Mouse (Mus musculus): Measurements from ENCODE around the gene Kcnj5. TPM values are rescaled to one million over a fixed set of nuclear protein-coding genes. Genes with fewer than 3 reads are reported as not detected.

The Kcnj5 gene
- polyA plus RNA-seq, 1 experiment from 2014 or later = 0.60 TPM

DNA sequence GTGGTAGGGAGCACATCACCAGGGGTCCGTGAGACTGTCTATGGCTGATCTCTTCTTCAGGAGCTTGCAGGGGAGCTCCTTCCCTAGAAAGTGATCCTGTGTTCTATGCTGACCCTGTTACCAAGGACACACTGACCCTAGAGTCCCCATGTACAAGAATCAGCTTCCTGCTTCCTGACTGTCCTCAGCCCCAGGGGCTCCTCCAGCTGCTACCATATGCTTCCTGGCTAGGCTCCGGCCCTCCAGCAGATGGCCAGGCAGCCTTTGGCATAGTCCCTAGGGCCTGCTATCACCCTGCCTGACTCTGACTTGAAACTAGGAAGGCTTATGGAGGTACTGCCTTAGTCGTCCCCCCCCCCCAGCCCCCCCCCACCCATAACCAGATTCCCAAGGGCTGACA lies 24.0 kb downstream of the Kcnj5 start:
- Histone ChIP-seq H3K4me1 (no peaks in the 10 kb centered on the region), H3K4me3 (replicated peaks) (no peak overlapping the region), H3K27me3 (no peaks in the 10 kb centered on the region), H3K27ac (replicated peaks) (no peak overlapping the region), H3K9me3 (replicated peaks) (no peaks in the 10 kb centered on the region), H3K9ac (no peak overlapping the region), H3K4me2 (replicated peaks) (no peak overlapping the region), H3K36me3 (no peaks in the 10 kb centered on the region)
- WGBS = 28% methylated on average over 3 of the region's 3 CpGs
- ATAC-seq (ENCODE audit: insufficient number of reproducible peaks, low FRiP score, low TSS enrichment, low read depth) = no peak

DNA sequence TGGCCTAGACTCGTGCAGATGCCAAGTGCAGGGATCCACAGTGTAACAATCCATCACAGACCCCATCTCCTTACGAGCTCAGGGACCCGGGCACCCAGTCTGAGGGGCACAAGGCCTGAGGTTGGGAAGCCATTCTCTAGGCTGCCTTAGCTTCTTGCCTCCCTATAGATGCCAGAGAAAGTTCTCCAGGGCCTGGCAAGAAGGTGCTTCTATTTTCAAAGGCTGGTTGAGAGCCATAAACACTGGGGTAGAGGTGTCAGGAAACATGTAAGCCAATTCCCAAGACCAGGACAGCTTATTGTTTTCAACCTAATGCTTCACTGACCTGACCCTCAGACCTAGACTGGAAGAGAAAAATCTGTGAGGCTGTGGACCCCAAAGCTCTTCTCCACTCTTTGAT lies 28.2 kb downstream of the Kcnj5 start:
- ATAC-seq (ENCODE audit: insufficient number of reproducible peaks, low FRiP score, low TSS enrichment, low read depth) = no peak
- Histone ChIP-seq H3K27me3 (no peaks in the 10 kb centered on the region), H3K27ac (replicated peaks) (no peak overlapping the region), H3K4me2 (replicated peaks) (no peak overlapping the region), H3K4me3 (replicated peaks) (no peak overlapping the region), H3K36me3 (no peaks in the 10 kb centered on the region), H3K9ac (no peak overlapping the region), H3K4me1 (0 out of 2 replicates have a peak, but pooled peaks cover 8% of the 10 kb centered on the region), H3K9me3 (replicated peaks) (no peaks in the 10 kb centered on the region)
- 86% methylated on average over 3 of the region's 3 CpGs for WGBS

DNA sequence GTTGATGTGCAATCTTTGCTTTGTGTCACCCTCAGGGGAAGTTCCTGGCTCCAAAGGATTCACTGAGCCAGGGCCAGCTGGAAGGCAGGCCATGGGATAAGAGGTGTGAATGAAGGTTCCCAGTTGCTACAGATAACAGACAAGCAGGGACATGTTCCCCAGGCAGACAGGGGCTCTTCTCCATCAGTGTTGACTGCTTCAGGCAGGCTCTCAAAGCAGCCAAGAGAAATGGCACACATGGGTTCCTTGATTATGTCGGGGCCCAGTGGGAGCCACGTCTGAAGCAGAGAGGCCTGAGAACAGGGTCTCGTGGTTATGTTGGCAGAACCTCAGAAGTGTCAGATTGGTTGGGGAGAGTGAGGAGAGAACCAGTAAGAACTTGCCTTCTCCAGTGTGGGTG lies 30.1 kb downstream of the Kcnj5 start:
- Histone ChIP-seq H3K9ac (no peak overlapping the region), H3K36me3 (no peaks in the 10 kb centered on the region), H3K27me3 (no peaks in the 10 kb centered on the region), H3K4me1 (0 out of 2 replicates have a peak, but pooled peaks cover 8% of the 10 kb centered on the region), H3K4me2 (replicated peaks) (no peak overlapping the region), H3K9me3 (replicated peaks) (no peaks in the 10 kb centered on the region), H3K27ac (replicated peaks) (no peak overlapping the region), H3K4me3 (replicated peaks) (no peak overlapping the region)
- 38% methylated on average over 3 of the region's 3 CpGs for WGBS
- ATAC-seq (ENCODE audit: insufficient number of reproducible peaks, low FRiP score, low TSS enrichment, low read depth) = 0 out of 2 replicates have a peak, but pooled peaks have one; percentile 26

DNA sequence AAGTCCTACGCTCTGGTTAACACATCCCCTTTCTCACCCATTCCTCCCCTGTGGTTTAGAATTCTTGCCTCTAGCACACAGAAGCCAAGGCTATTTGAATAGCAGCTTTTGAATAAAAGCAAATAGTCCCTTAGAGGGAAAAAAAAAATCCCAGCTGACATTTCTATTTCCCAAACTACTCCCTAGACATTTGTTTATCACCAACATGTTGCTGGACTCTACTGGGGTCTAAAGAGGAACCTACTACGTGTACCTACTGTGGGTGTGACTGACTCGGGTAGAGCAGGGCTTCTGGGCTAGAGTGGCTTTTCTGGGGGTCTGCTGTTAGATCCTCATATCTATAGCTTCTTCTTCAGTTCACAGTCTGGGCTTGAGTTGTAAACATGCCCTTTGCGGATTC lies 31.9 kb downstream of the Kcnj5 start:
- no peak overlapping the region for H3K27ac ChIP-seq (replicated peaks)
- H3K4me2 ChIP-seq (replicated peaks) = no peak overlapping the region
- 0 out of 2 replicates have a peak, but pooled peaks cover 8% of the 10 kb centered on the region for H3K4me1 ChIP-seq
- H3K9me3 ChIP-seq (replicated peaks) = no peaks in the 10 kb centered on the region
- no peaks in the 10 kb centered on the region for H3K27me3 ChIP-seq
- 67% methylated on average over 4 of the region's 4 CpGs for WGBS
- H3K9ac ChIP-seq = no peak overlapping the region
- no peak overlapping the region for H3K4me3 ChIP-seq (replicated peaks)
- no peaks in the 10 kb centered on the region for H3K36me3 ChIP-seq
- ATAC-seq (ENCODE audit: insufficient number of reproducible peaks, low FRiP score, low TSS enrichment, low read depth) = no peak

DNA sequence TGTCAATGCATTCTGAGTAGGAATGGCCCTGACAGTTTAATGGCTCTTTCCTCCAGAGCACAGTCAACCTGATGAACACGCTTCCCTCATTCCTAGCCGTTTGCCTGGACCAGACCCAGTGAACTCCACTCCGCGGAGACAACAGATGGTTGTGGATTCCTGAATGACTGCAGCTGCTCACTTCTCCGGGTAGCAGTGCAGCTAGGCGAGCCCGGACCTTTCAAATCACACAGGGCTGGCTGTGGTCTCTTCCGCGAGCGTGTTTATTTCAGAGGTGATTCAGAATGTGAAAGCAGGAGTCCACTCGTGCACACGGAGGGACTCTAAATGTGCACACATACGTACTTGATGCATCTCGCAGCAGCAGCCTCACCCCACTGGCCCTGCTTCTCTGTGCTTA lies 32.4 kb downstream of the Kcnj5 start:
- Histone ChIP-seq H3K27ac (replicated peaks) (no peak overlapping the region), H3K4me2 (replicated peaks) (no peak overlapping the region), H3K27me3 (no peaks in the 10 kb centered on the region), H3K4me3 (replicated peaks) (no peak overlapping the region), H3K4me1 (0 out of 2 replicates have a peak, but pooled peaks cover 8% of the 10 kb centered on the region), H3K9me3 (replicated peaks) (no peaks in the 10 kb centered on the region), H3K9ac (no peak overlapping the region), H3K36me3 (no peaks in the 10 kb centered on the region)
- 51% methylated on average over 14 of the region's 14 CpGs for WGBS
- ATAC-seq (ENCODE audit: insufficient number of reproducible peaks, low FRiP score, low TSS enrichment, low read depth) = no peak

DNA sequence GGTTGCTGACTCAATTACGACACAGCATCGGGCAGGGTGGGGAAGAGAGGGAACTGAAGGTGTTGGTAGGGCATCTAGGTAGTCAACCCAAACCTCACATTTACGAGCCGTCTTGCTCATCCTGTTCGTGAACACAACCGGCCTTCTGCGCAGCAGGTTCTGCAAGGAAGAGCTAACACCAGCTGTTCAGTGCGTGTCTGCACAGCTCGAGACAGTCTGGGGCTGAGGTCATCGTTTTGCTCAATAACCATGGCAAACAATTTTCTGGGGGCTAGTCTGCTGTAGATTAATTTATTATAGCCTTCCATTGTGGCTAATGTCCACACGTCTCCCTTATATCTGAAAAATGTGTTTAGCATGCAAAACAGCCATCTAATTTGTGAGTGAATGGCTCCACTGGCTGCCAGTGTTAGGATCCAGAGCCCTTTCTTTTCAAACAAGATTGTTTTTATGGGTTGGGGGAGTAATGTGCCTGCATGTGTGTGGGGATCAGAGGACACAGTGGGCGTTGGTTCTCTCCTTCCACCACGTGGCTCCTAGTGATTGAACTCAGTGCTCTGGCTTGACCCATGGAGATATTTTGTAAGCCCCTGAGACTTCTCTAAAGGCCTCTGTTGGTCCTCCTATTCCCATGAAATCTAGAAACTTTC lies 41.5 kb downstream of the Kcnj5 start:
- no peak for ATAC-seq (ENCODE audit: insufficient number of reproducible peaks, low FRiP score, low TSS enrichment, low read depth)

DNA sequence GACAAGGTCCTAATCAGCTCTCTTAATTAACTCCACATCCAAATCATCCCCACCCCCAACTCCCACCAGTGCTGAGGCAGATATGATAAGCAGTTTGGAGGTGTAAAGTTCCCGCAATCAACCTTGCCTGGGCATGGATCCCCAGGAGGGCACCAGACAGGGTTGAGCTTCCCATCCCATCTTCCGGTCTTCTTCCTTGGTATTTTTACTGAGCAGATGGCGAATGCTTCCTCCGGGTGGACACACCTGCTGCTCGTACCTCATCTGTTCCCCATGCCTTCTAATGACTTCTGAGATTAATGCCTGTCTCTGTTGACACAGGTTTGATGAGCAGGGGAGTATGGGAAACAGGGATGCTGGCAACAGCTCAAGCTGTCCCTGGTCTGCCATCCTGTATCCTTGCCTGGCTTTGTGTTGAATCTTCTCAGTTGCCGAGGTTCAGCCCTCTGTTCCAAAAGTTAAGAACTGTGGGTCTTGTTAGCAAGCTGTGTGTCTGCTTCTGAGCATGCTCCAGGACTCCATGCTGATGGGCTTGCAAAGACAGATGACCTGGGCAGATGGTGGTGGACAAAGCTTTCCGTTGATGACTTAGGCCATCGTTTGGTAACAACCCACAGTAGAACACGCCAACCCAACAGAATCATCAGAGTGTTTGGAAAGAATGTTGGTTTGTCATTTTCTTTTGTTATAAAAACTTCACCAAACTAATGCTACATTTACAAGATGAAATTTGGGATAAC lies 48.9 kb downstream of the Kcnj5 start:
- H3K4me1 ChIP-seq = no peaks in the 10 kb centered on the region
- H3K9me3 ChIP-seq (replicated peaks) = no peaks in the 10 kb centered on the region
- H3K4me2 ChIP-seq (replicated peaks) = no peak overlapping the region
- WGBS = 88% methylated on average over 9 of the region's 9 CpGs
- no peaks in the 10 kb centered on the region; the same call in 1 of the 2 replicates for H3K27me3 ChIP-seq
- no peak overlapping the region for H3K9ac ChIP-seq
- ATAC-seq (ENCODE audit: insufficient number of reproducible peaks, low FRiP score, low TSS enrichment, low read depth) = no peak
- no peak overlapping the region for H3K4me3 ChIP-seq (replicated peaks)
- no peak overlapping the region for H3K27ac ChIP-seq (replicated peaks)
- H3K36me3 ChIP-seq = no peaks in the 10 kb centered on the region

More for the DNA sequence above, 41.5 kb downstream of the Kcnj5 start:
- Histone ChIP-seq H3K36me3 (no peaks in the 10 kb centered on the region), H3K4me3 (replicated peaks) (no peak overlapping the region), H3K4me1 (no peaks in the 10 kb centered on the region), H3K27me3 (no peaks in the 10 kb centered on the region), H3K4me2 (replicated peaks) (no peak overlapping the region), H3K27ac (replicated peaks) (no peak overlapping the region), H3K9me3 (replicated peaks) (no peaks in the 10 kb centered on the region), H3K9ac (no peak overlapping the region)
- WGBS = 68% methylated on average over 13 of the region's 13 CpGs

DNA sequence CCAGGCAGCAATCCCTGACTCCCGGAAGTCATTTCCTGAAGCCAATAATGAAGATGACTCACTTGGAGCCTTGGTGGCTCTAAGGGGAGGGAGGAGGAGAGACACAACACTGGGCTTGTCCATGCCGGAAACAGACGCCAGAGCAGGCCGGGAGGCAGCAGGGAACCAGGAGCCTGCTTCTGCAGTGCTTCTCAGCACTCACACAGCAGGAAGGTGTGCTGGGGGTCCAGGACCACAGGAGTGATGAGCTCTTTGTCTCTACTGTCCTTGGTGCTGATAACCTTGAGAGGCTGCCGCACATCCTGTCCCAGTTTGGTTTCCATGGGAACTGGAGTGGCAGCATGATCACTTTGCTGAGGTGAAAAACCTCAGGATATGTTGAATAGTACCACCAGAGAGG lies 51.5 kb downstream of the Kcnj5 start:
- 28% methylated on average over 5 of the region's 5 CpGs for WGBS
- H3K4me1 ChIP-seq = no peaks in the 10 kb centered on the region
- H3K36me3 ChIP-seq = no peaks in the 10 kb centered on the region
- no peak overlapping the region for H3K9ac ChIP-seq
- no peaks in the 10 kb centered on the region for H3K9me3 ChIP-seq (replicated peaks)
- no peak overlapping the region for H3K4me3 ChIP-seq (replicated peaks)
- ATAC-seq (ENCODE audit: insufficient number of reproducible peaks, low FRiP score, low TSS enrichment, low read depth) = no peak
- no peaks in the 10 kb centered on the region; the same call in 1 of the 2 replicates for H3K27me3 ChIP-seq
- H3K27ac ChIP-seq (replicated peaks) = no peak overlapping the region
- H3K4me2 ChIP-seq (replicated peaks) = no peak overlapping the region

DNA sequence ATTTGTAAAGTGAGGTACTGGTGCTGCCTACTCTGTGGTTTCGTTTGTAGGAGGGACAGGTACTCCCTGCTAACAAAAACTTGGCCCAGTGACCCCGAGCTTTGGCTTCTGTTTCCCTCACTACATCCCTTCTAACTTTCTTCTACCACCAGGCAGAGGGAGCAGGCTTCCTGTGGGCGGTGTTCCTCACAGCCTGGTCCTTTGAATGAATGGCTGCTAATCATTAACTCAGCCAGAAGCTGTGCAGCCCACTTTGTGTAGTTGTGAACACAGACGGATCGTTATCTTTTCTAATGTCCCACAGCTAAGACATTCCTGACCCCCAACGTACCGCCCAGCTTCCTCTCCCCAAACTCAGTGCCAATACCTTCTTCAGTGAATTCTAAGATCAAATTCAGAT lies 52.5 kb downstream of the Kcnj5 start:
- Histone ChIP-seq H3K36me3 (no peaks in the 10 kb centered on the region), H3K27me3 (no peaks in the 10 kb centered on the region; the same call in 1 of the 2 replicates), H3K4me1 (no peaks in the 10 kb centered on the region), H3K9ac (no peak overlapping the region), H3K4me2 (replicated peaks) (no peak overlapping the region), H3K27ac (replicated peaks) (no peak overlapping the region), H3K4me3 (replicated peaks) (no peak overlapping the region), H3K9me3 (replicated peaks) (no peaks in the 10 kb centered on the region)
- WGBS = 51% methylated on average over 7 of the region's 7 CpGs
- ATAC-seq (ENCODE audit: insufficient number of reproducible peaks, low FRiP score, low TSS enrichment, low read depth) = no peak

DNA sequence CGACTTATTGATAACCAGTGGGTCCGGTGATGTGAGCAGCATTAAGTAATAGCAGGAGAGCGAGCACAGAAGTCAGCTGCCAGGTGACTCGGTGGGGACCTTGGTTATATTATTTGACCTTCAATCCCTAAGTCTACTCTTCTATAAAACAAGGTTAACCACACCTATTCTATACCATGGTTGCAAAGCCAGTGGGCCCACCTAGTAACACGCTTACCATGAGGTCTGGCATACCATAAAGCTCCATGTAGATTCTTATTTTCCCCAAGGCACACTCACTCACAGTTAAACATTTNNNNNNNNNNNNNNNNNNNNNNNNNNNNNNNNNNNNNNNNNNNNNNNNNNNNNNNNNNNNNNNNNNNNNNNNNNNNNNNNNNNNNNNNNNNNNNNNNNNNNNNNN lies 60.6 kb downstream of the Kcnj5 start:
- Histone ChIP-seq H3K9me3 (replicated peaks) (no peaks in the 10 kb centered on the region), H3K4me1 (0 out of 2 replicates have a peak, but pooled peaks cover 4% of the 10 kb centered on the region), H3K36me3 (no peaks in the 10 kb centered on the region), H3K27ac (replicated peaks) (no peak overlapping the region), H3K4me2 (replicated peaks) (no peak overlapping the region), H3K9ac (no peak overlapping the region), H3K27me3 (no peaks in the 10 kb centered on the region), H3K4me3 (replicated peaks) (no peak overlapping the region)
- 91% methylated on average over 5 of the region's 5 CpGs for WGBS
- no peak for ATAC-seq (ENCODE audit: insufficient number of reproducible peaks, low FRiP score, low TSS enrichment, low read depth)

DNA sequence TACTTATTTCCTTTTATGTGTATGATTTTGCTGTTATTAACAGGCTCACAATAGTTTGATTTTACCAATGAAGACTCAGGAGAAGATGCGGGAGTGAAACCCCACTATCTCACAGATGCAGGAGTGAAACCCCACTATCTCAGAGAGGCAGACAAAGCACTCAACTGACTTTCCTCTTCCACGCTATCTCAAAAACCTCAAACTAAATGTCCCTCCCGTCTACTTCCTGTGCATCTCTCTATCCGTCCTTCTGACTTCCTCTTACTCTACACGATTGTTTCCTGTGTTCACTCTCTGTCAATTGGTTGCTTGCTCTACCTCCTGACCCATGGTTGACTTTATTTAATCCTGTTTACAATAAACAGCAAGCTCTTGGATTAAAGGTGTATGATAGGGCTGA lies 63.7 kb downstream of the Kcnj5 start:
- H3K36me3 ChIP-seq = no peaks in the 10 kb centered on the region
- no peak overlapping the region for H3K9ac ChIP-seq
- no peaks in the 10 kb centered on the region; the same call in 1 of the 2 replicates for H3K27me3 ChIP-seq
- H3K9me3 ChIP-seq (replicated peaks) = no peaks in the 10 kb centered on the region
- H3K4me2 ChIP-seq (replicated peaks) = no peak overlapping the region
- WGBS = 82% methylated on average over 5 of the region's 5 CpGs
- no peak overlapping the region for H3K4me3 ChIP-seq (replicated peaks)
- no peak overlapping the region for H3K27ac ChIP-seq (replicated peaks)
- 0 out of 2 replicates have a peak, but pooled peaks cover 4% of the 10 kb centered on the region for H3K4me1 ChIP-seq
- ATAC-seq (ENCODE audit: insufficient number of reproducible peaks, low FRiP score, low TSS enrichment, low read depth) = no peak

Measured in embryonic facial prominence, embryonic 15.5 days (tissue).